In the genomic region with DNA sequence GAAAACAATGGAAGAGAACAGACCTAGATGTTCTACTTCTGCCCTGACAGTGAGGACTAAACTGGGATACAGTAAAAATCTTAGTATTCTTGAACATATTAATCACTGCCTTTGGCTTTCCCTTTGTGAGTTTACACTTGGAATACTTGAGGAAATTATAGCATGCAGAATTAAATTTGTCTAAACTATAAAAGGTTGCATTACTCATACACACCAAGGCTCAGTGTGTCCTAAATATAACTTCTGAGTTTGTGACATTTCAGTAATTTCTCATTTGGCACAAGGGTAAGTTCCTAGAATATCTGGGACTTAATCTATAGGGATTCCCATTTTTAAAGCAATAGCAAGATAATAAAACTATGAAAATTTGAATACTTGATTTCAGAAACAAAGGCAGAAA, we compare ENCODE assay signal across 21 mouse cellular contexts.
"Had no signal": no experiment of that assay in that cellular context is flagged by ENCODE, and none has a peak within 500 bp of the region (broad histone marks: within the 10 kb centered on the region; RNA-seq: fewer than 3 reads in every experiment).

No protein-coding gene starts in this region.

- DNase-seq: heart, postnatal 10 days; heart, postnatal 14 days; heart, postnatal 36 days; heart, postnatal 4 days; kidney, adult 11 months; kidney, adult 18-20 months; kidney, adult 2 months; kidney, adult 8-10 months; kidney, adult 9 months; kidney, postnatal 10 days; kidney, postnatal 14 days; kidney, postnatal 25 days; kidney, postnatal 4 days; layer of hippocampus, adult 9-11 months; layer of hippocampus, postnatal 36 days had no signal

- ATAC-seq: hindbrain, embryonic 16.5 days; hindbrain, postnatal 0 days; inflammation-experienced regulatory T-cells, adult 6 months; intestine, embryonic 15.5 days; intestine, embryonic 16.5 days; intestine, postnatal 0 days had no signal
